ENCODE assay signal across 8 mouse cellular contexts in the genomic region with DNA sequence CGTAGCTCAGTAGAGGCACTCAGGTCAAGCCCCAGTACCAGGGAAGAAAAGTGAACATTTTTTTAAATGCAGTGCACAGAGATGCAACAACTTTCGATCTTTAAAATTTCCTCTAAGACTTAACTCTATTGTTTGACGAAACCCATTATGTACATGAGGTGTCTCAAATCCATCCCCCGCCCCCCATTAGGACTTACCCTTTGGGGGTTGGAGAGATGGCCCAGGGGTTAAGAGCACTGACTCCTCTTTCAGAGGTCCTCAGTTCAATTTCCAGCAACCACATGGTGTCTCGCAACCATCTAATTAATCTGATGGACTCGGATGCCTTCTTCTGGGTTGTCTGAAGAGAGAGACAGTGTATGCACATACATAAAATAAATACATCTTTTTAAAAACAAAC. TPM values are rescaled to one million over a fixed set of nuclear protein-coding genes. Genes with fewer than 3 reads are reported as not detected.
A peak's percentile ranks its signal among the peaks of the same experiment; 100 is the strongest.
DNase-seq lines count a peak whose midpoint lies in the region; ATAC-seq and TF ChIP-seq lines count a peak whose summit lies in the region.

No protein-coding gene starts in this region.

- peak overlapping the region; percentile 87 for H3K4me3 ChIP-seq in cerebellum, adult 2 months (replicated peaks; ENCODE audit: insufficient read depth, low read depth, low read length)
- peak overlapping the region; percentile 69 for H3K4me3 ChIP-seq in lung, postnatal 0 days (ENCODE audit: low read depth, low read length)
- peak overlapping the region; percentile 66 for H3K4me3 ChIP-seq in limb, embryonic 10.5 days
- H3K4me3 ChIP-seq in olfactory bulb, adult 2 months (ENCODE audit: insufficient read depth, low read depth, low read length): no peak overlapping the region

- TF ChIP-seq POLR2A in cerebellum, adult 2 months (IDR thresholded peaks at IDR 0.05; ENCODE audit: borderline replicate concordance, insufficient read depth, low read length): no peak
- no peak for TF ChIP-seq POLR2A in olfactory bulb, adult 2 months (IDR thresholded peaks at IDR 0.05; ENCODE audit: insufficient read depth, low read depth, low read length)

- DNase-seq in cerebellum, adult 2 months: no peak
- DNase-seq in cerebellum, postnatal 36 days: no peak
- no peak for DNase-seq in lung, postnatal 0 days (ENCODE audit: low spot score)
- no peak for DNase-seq in lung, postnatal 14 days
- DNase-seq in limb, embryonic 10.5 days (ENCODE audit: low spot score): peak; percentile 35
- no peak for DNase-seq in gastrocnemius, postnatal 25 days
- no peak for DNase-seq in right cerebral cortex, postnatal 14 days

- H3K9ac ChIP-seq in lung, postnatal 0 days (replicated peaks; ENCODE audit: low read depth): peak overlapping the region; percentile 83

- H3K36me3 ChIP-seq in lung, postnatal 0 days (ENCODE audit: insufficient read depth, low read length): no peaks in the 10 kb centered on the region
- no peaks in the 10 kb centered on the region for H3K36me3 ChIP-seq in limb, embryonic 10.5 days

- no peaks in the 10 kb centered on the region for H3K9me3 ChIP-seq in lung, postnatal 0 days (ENCODE audit: low read length)
- H3K9me3 ChIP-seq in limb, embryonic 10.5 days (replicated peaks): no peaks in the 10 kb centered on the region

- WGBS in cerebellum, adult 2 months: 10% methylated on average over 6 of the region's 6 CpGs
- WGBS in lung, postnatal 0 days: 5% methylated on average over 6 of the region's 6 CpGs
- whole genome bisulfite sequencing in limb, embryonic 10.5 days: 6% methylated on average over 6 of the region's 6 CpGs
- 6% methylated on average over 6 of the region's 6 CpGs for WGBS in olfactory bulb, adult 2 months

- no peaks in the 10 kb centered on the region; the same call in 1 of the 2 replicates for H3K4me1 ChIP-seq in cerebellum, adult 2 months (ENCODE audit: control insufficient read depth, insufficient read depth, low read length)
- peaks cover 3% of the 10 kb centered on the region; the same call in 1 of the 2 replicates for H3K4me1 ChIP-seq in lung, postnatal 0 days (ENCODE audit: insufficient read depth, low read depth, low read length)
- H3K4me1 ChIP-seq in limb, embryonic 10.5 days: peaks cover 42% of the 10 kb centered on the region
- H3K4me1 ChIP-seq in olfactory bulb, adult 2 months (ENCODE audit: control insufficient read depth, insufficient read depth, low read length): peaks cover 6% of the 10 kb centered on the region

- no peak for TF ChIP-seq EP300 in lung, postnatal 0 days (IDR thresholded peaks at IDR 0.05)

- ATAC-seq in lung, postnatal 0 days: no peak

- no peaks in the 10 kb centered on the region for H3K27me3 ChIP-seq in cerebellum, adult 2 months (ENCODE audit: control insufficient read depth, insufficient read depth, low read length)
- no peaks in the 10 kb centered on the region for H3K27me3 ChIP-seq in lung, postnatal 0 days (replicated peaks; ENCODE audit: insufficient read depth, low read length)
- H3K27me3 ChIP-seq in limb, embryonic 10.5 days (ENCODE audit: low read depth, poor library complexity, severe bottlenecking): no peaks in the 10 kb centered on the region

- no peak for TF ChIP-seq CTCF in cerebellum, adult 2 months (IDR thresholded peaks at IDR 0.05; ENCODE audit: borderline replicate concordance, insufficient read depth, low read depth, low read length)
- no peak for TF ChIP-seq CTCF in lung, postnatal 0 days (IDR thresholded peaks at IDR 0.05)
- no peak for TF ChIP-seq CTCF in olfactory bulb, adult 2 months (IDR thresholded peaks at IDR 0.05; ENCODE audit: insufficient read depth, low read depth, low read length)

- H3K27ac ChIP-seq in cerebellum, adult 2 months (ENCODE audit: insufficient read depth, low read length): no peak overlapping the region
- peak overlapping the region; percentile 96 for H3K27ac ChIP-seq in lung, postnatal 0 days (ENCODE audit: low read length)
- H3K27ac ChIP-seq in limb, embryonic 10.5 days: peak overlapping the region; percentile 86
- H3K27ac ChIP-seq in olfactory bulb, adult 2 months (ENCODE audit: insufficient read depth, low read depth, low read length): 0 out of 2 replicates have a peak overlapping the region, but pooled peaks have one; percentile 73

- peak overlapping the region; percentile 76 for H3K4me2 ChIP-seq in lung, postnatal 0 days (replicated peaks; ENCODE audit: low read depth, low read length)

RNA-seq across cellular contexts. Expression of a gene that starts 1.1 kb away (rescaled TPM):
- polyA plus RNA-seq in cerebellum, adult 2 months (2012; rRNA removed): 36.3 and 38.7 TPM in 2 replicates
- 13.4 and 14.0 TPM in 2 replicates for polyA plus RNA-seq in lung, postnatal 0 days (2015; fragmentation: Nextera tagmentation; extraction: Ambion mirVana)
- polyA plus RNA-seq in limb, embryonic 10.5 days (2016; fragmentation: Nextera tagmentation; extraction: Ambion mirVana): 18.9 and 22.5 TPM in 2 replicates
- polyA plus RNA-seq in olfactory bulb, adult 2 months (2012; ENCODE audit: insufficient read depth, insufficient read length, low replicate concordance, missing spikeins): not detected in 2 replicates
- total RNA-seq in gastrocnemius, postnatal 25 days (2021): 10 to 100 TPM; 19.2 to 25.1 TPM

RNA-seq across cellular contexts. Expression of a gene that starts 1.1 kb away (rescaled TPM):
- 5.2 and 5.3 TPM in 2 replicates for polyA plus RNA-seq in cerebellum, adult 2 months (2012; rRNA removed)
- polyA plus RNA-seq in lung, postnatal 0 days (2015; fragmentation: Nextera tagmentation; extraction: Ambion mirVana): 14.4 and 17.3 TPM in 2 replicates
- 52.0 and 59.6 TPM in 2 replicates for polyA plus RNA-seq in limb, embryonic 10.5 days (2016; fragmentation: Nextera tagmentation; extraction: Ambion mirVana)
- not detected in 2 replicates for polyA plus RNA-seq in olfactory bulb, adult 2 months (2012; ENCODE audit: insufficient read depth, insufficient read length, low replicate concordance, missing spikeins)
- total RNA-seq in gastrocnemius, postnatal 25 days (2021): 10 to 100 TPM; 17.1 to 21.7 TPM

Comparison
In these comparisons a context has a peak if more than half of its experiments do, and no peak if none do; other contexts are left out.
1. RNA of a gene that starts 1.1 kb away (polyA plus RNA-seq): 36.3 to 38.7 TPM in cerebellum, adult 2 months, 18.9 to 22.5 TPM in limb, embryonic 10.5 days and 13.4 to 14.0 TPM in lung, postnatal 0 days; not detected in olfactory bulb, adult 2 months; every median in the first group is over 10 times any median in the second.